Mouse (Mus musculus) lung, adult 2 months (tissue): Measurements from ENCODE around the gene 1700122O11Rik. TPM values are rescaled to one million over a fixed set of nuclear protein-coding genes. Genes with fewer than 3 reads are reported as not detected.

Experiments
- DNase-seq: peaks from one replicate; pipeline ENCODE4 v3.0.0; 2022
- H3K4me1 ChIP-seq: fragments of 200-500 bp; 2 replicates; pipeline ENCODE4 v1.6.1; 2011; ENCODE audit warnings: low read length; ENCODE audit not compliant: control insufficient read depth, insufficient read depth
- H3K4me3 ChIP-seq: fragments of 200-500 bp; replicated peaks from 2 replicates; pipeline ENCODE3; 2011; ENCODE audit warnings: low read depth, mild to moderate bottlenecking, control low read depth, low read length; ENCODE audit errors: extremely low read depth
- CTCF ChIP-seq: fragments of 200-500 bp; IDR thresholded peaks from 2 replicates; pipeline ENCODE4 v1.5.1; 2011; ENCODE audit warnings: mild to moderate bottlenecking, low read length, control low read depth; ENCODE audit not compliant: insufficient read depth
- POLR2A ChIP-seq: fragments of 200-500 bp; IDR thresholded peaks from 2 replicates; pipeline ENCODE4 v1.6.1; 2011; ENCODE audit warnings: low read depth, mild to moderate bottlenecking, control low read depth, low read length, borderline replicate concordance; ENCODE audit errors: extremely low read depth
- WGBS: fragments of 180-500 bp; shearing (Covaris S2); methylation state at CpG from one replicate; pipeline ENCODE4 v1.1.7; 2018; 5-methylcytosine and 5-hydroxymethylcytosine counted together
- polyA plus RNA-seq: library from polyadenylated mRNA; depleted of rRNA; stranded (reverse); fragments of >200 nt; gene quantifications from 2 replicates; pipeline ENCODE4 v1.2.3, GENCODE M21; 2012; rRNA removed

The 1700122O11Rik gene
- polyA plus RNA-seq = not detected in 2 replicates

DNA sequence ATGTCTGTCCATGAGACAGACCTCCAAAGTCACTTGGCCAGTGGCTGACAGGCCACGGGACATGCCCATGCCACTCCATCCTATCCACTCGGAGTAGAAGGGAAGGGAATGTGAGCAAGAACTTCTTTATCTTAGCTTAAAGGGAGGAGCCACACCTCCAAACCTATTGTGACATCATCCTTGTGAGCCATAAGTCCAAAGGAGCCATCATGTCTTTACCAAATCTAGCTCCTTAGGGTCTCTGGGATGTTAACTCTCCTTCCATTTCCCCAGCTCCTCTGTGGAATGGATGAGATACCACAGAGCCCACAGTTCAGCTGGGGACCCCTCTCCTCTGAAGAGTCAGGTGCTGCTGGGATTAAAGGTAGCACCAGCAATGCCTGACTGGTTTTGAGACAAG is at the start of gene 1700122O11Rik:
Gene 1700122O11Rik (minus strand): TSS at position 101 of the 400 bp plus-strand sequence.
- 78% methylated on average over 2 of the region's 2 CpGs for WGBS
- H3K4me1 ChIP-seq = no peaks in the 10 kb centered on the region; the same call in 1 of the 2 replicates
- DNase-seq = no peak
- no peak within 1 kb of the TSS for H3K4me3 ChIP-seq
- TF ChIP-seq POLR2A (no peak), CTCF (no peak)

GRCm38 (mm10) chr17:48080626-48081025 is 42.5 kb upstream of the 1700122O11Rik start:
- H3K4me1 ChIP-seq = no peaks in the 10 kb centered on the region
- no peak for TF ChIP-seq POLR2A
- no peak for TF ChIP-seq CTCF
- no peak for DNase-seq
- 42% methylated on average over 3 of the region's 3 CpGs for WGBS
- H3K4me3 ChIP-seq = no peak overlapping the region

GRCm38 (mm10) chr17:48067729-48068128 is 29.6 kb upstream of the 1700122O11Rik start:
- Histone ChIP-seq H3K4me3 (no peak overlapping the region), H3K4me1 (peaks cover 2% of the 10 kb centered on the region)
- DNase-seq = no peak
- 40% methylated on average over 5 of the region's 5 CpGs for WGBS
- TF ChIP-seq POLR2A = no peak
- TF ChIP-seq CTCF = no peak

GRCm38 (mm10) chr17:48067083-48067614 is 29.1 kb upstream of the 1700122O11Rik start:
- DNase-seq = no peak
- TF ChIP-seq POLR2A (no peak), CTCF (no peak)
- WGBS = 52% methylated on average over 10 of the region's 10 CpGs

DNA sequence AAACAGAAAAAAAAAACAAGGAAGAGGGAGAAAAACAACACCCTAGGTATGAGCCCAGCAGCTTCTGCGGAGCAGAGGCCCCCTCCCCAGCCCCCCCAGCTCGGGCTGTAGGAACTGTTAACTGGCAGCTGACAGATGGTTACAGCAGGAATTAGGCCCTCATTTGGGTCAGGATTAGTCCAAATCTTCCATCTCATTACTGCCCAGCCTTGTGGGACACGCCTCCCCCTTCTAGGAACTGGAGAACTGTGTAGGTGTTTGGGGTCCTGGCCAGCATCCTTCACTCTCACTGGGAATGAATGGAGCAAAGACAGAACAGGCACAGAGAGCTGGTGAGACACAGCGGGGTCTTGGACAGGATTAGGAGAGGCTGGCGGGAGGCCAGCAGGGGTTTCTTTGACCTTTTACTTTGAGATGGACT is 27.0 kb upstream of the 1700122O11Rik start:
- TF ChIP-seq CTCF (no peak), POLR2A (no peak)
- no peak overlapping the region for H3K4me3 ChIP-seq
- H3K4me1 ChIP-seq = peaks cover 2% of the 10 kb centered on the region
- WGBS = 59% methylated on average over 5 of the region's 5 CpGs
- no peak for DNase-seq

More at GRCm38 (mm10) chr17:48067083-48067614, 29.1 kb upstream of the 1700122O11Rik start:
- Histone ChIP-seq H3K4me3 (no peak overlapping the region), H3K4me1 (peaks cover 2% of the 10 kb centered on the region)

GRCm38 (mm10) chr17:48064196-48064843 is 26.2 kb upstream of the 1700122O11Rik start:
- TF ChIP-seq CTCF = no peak
- TF ChIP-seq POLR2A = no peak
- WGBS = 44% methylated on average over 10 of the region's 10 CpGs
- no peak for DNase-seq

GRCm38 (mm10) chr17:48057382-48057781 is 19.3 kb upstream of the 1700122O11Rik start:
- TF ChIP-seq CTCF = no peak
- TF ChIP-seq POLR2A = no peak
- 19% methylated on average over 12 of the region's 12 CpGs for WGBS
- DNase-seq = no peak
- Histone ChIP-seq H3K4me1 (no peaks in the 10 kb centered on the region), H3K4me3 (no peak overlapping the region)

More at GRCm38 (mm10) chr17:48064196-48064843, 26.2 kb upstream of the 1700122O11Rik start:
- no peak overlapping the region for H3K4me3 ChIP-seq
- peaks cover 2% of the 10 kb centered on the region for H3K4me1 ChIP-seq

DNA sequence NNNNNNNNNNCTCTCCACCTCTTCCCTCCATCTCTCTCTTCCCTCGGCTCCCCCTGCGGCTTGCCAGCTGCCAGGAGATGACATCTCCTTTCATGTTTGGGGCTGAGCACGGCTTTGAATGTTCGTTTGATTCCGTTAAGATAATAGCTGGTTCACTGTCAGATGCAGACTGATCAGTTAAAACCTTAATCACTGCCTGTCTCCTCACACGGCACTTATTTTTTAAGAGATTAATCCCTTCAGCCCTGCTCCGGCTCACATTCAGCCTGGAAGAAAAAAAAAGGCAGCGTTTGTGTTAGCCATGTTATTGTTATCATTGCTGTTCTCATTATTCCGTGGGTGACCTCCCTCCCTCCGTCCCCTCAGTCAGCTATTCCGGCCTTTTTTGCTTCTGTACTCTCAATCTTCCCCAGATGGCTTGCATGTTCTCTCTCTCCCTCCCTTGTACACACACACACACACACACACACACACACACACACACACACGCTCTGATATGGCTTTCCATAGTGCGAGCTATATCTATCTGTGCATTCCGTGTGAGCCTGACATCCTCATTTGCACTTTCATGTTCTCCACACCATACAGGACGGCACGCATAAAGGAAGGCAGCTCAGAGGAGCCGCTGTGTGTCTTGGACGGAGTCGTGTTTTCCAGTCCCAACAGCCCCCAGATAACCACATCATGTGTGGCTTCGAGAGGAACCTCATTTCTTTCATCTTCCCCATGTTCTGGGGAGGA is 17.2 kb upstream of the 1700122O11Rik start:
- no peak for DNase-seq
- Histone ChIP-seq H3K4me1 (no peaks in the 10 kb centered on the region), H3K4me3 (no peak overlapping the region)
- WGBS = 45% methylated on average over 20 of the region's 20 CpGs
- TF ChIP-seq CTCF = no peak
- no peak for TF ChIP-seq POLR2A

DNA sequence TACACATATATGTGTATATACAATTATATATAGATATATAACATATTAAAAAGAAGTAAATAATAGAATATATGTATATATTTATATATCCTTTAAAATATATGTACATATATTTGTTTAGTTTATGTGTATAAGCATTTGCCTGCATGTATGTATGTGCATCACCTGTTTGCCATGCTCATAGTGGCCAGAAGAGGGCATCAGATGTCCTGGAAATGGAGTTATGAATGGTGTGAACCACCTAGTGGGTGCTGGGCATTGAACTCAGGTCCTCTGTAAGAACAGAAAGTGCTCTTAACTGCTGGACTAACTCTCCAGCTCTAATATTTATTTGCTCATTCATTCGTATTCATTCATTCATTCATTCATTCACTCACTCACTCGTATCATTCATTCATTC is 15.6 kb upstream of the 1700122O11Rik start:
- WGBS = 78% methylated on average over 2 of the region's 2 CpGs
- TF ChIP-seq CTCF (no peak), POLR2A (no peak)
- H3K4me1 ChIP-seq = no peaks in the 10 kb centered on the region
- no peak for DNase-seq
- no peak overlapping the region for H3K4me3 ChIP-seq
